Mouse (Mus musculus) bone marrow macrophage, adult 2 months (primary cell): Measurements from ENCODE around the gene Nol8.

Experiments used
- CTCF ChIP-seq: IDR thresholded peaks from 2 replicates; pipeline ENCODE4 v1.5.1; 2012; ENCODE audit warnings: low read depth, mild to moderate bottlenecking, low read length, moderate library complexity
- POLR2A ChIP-seq: IDR thresholded peaks from 2 replicates; pipeline ENCODE4 v1.6.1; 2012; ENCODE audit warnings: mild to moderate bottlenecking, low read depth, low read length, borderline replicate concordance

DNA sequence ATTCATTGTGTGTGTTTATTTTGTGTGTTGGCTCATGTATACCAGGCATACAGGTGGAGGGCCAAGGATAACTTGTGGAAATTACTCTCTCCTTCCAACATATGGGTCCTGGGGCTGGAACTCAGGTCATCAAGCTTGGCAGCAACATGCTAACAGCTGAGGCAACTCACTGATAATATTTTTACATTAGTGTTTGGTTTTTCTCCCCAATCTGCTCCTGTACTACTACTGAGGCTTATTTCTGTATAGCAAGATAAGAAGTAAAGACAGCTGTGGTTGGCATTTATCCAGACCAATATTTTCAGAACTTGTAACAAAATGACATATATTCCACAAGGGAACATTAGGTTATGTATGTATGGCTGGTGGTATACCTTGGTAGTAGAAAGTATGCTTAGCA lies 34.5 kb upstream of the Nol8 start:
- TF ChIP-seq CTCF (no peak), POLR2A (no peak)
